Mouse (Mus musculus): ENCODE data around the gene Tchhl1. TPM values are rescaled to one million over a fixed set of nuclear protein-coding genes. Genes with fewer than 3 reads are reported as not detected.

Gene Tchhl1
- not detected in 2 replicates for polyA plus RNA-seq (2012; rRNA removed)

DNA sequence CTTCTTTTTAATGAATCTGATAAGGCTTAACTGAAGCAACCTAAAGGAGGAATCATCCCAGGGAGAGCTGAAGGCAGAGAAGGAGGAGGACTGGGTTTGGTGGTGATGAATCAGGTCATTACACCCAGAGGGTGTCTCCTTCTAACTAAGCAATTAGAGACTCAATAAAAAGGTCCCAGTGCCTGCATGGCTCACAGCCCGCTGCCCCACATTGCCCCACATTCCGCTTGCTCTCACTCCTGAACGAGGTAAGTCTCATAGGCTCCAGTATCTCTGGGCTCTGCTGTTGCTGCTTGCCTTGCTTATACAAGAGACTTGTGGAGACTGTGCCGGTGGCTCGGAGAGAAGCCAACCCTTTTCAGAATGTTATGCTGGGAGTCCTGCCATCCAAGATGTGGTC is at the start of gene Tchhl1:
TSS of gene Tchhl1 (plus strand) at position 194 of the 400 bp plus-strand sequence.

DNA sequence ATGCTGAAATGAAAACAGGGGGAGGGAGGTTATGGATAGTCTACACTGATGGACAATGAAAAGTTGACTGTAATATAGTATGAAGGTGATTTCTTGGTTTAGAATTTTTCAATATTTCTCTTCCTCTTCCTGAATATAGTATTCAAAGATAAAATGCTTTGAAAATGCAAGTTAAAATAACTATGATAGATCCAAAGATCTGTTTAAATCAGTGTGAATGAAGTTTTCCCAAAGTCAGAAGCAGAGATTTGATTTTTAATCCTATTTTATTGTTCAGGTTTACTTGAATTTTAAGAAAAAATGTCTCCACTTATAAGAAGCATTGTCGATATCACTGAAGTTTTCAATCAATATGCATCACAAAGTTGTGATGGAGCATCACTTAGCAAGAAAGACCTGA is 26.5 kb upstream of the Tchhl1 start, which contains the start of gene Tchh:
TSS of gene Tchh (plus strand) at position 301 of the 400 bp plus-strand sequence.

DNA sequence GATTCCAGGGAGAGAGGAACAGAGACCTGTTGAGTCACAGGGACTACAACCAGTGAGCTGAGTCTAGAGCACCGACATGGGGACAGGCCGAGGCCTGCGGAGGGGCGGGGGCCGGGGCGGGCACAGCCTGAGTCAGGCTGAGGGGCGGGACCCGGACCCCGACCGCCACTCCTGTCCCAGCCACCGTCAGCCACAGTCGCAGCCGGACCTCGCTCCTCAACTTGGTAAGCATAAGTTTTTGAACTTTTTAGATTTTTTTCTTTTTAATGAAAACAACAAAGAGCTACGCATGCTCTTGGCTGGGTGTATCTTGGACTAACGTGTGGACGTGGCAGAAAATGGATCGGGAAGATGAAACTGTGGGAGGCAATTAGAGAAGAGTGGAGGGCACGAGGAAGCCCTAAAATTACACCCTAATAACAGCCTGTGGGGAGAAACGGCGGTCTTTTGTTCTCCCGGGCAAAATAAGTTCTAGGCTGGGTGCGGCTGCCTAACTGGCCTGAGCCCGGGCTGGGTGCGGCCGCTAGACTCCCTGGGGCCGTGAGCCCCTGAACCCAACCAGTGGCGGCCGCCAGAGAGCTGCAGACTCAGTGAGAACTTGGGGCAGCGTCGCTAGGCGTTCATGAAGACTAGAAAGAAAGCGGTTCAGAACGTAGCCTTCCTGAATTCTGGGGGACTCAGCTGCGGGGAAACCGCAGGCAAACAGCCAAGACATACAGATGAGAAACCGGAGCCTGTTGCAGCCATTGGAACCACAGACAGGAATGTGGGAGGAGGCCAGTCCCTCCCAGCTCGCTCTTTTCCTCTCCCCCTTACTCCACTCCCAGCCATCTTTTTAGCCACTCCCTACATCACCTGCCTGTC is 52.0 kb downstream of the Tchhl1 start, which contains the start of gene S100a11:
TSS of gene S100a11 (plus strand) at position 159 of the 864 bp plus-strand sequence.

Other genes starting within 250 kb of the Tchhl1 start
- gene Flg, start 195.2 kb upstream of the Tchhl1 start, polyA plus RNA-seq (2012; rRNA removed), result not detected in 2 replicates
- not detected in 2 replicates for gene Hrnr, start 149.0 kb upstream of the Tchhl1 start, polyA plus RNA-seq (2012; rRNA removed)
- 0.01 TPM in 2 replicates for gene Rptn, start 75.1 kb upstream of the Tchhl1 start, polyA plus RNA-seq (2012; rRNA removed)
- gene Tchh, start 26.4 kb upstream of the Tchhl1 start, polyA plus RNA-seq (2012; rRNA removed), result 0.03 and 0.05 TPM in 2 replicates
- gene S100a11, start 51.7 kb downstream of the Tchhl1 start, polyA plus RNA-seq (2012; rRNA removed), result 49.4 and 54.8 TPM in 2 replicates
- gene S100a10, start 86.3 kb downstream of the Tchhl1 start, polyA plus RNA-seq (2012; rRNA removed), result 29.6 and 30.1 TPM in 2 replicates
- not detected in 2 replicates for gene Tdpoz2, start 183.9 kb downstream of the Tchhl1 start, polyA plus RNA-seq (2012; rRNA removed)
- not detected in 2 replicates for gene Tdpoz1, start 207.6 kb downstream of the Tchhl1 start, polyA plus RNA-seq (2012; rRNA removed)
- gene Gm37596, start 224.3 kb downstream of the Tchhl1 start, polyA plus RNA-seq (2012; rRNA removed), result not detected in 2 replicates